Mouse (Mus musculus) lung, postnatal 4 days (tissue): ENCODE results near the gene 4931406C07Rik.

Source experiments
- DNase-seq, 2 experiments: peaks; one replicate each; pipeline ENCODE4 v3.0.0; 2021

4931406C07Rik gene

GRCm38 (mm10) chr9:15237516-15238296, 68.5 kb downstream of the 4931406C07Rik start:
- peak; percentile 29 to 31 for DNase-seq

- no peak for DNase-seq
These were observed 70.3 kb downstream of the 4931406C07Rik start for GRCm38 (mm10) chr9:15235986-15236385.

GRCm38 (mm10) chr9:15233604-15234003, 72.6 kb downstream of the 4931406C07Rik start:
- DNase-seq: no peak
